10 mouse cellular contexts compared by ENCODE assay signal in genomic region chr1:133825140-133825539, GRCm38 (mm10). TPM values are rescaled to one million over a fixed set of nuclear protein-coding genes. Genes with fewer than 3 reads are reported as not detected.
A peak's percentile ranks its signal among the peaks of the same experiment; 100 is the strongest.
DNase-seq lines count a peak whose midpoint lies in the region; ATAC-seq and TF ChIP-seq lines count a peak whose summit lies in the region.
"Had no signal": no experiment of that assay in that cellular context is flagged by ENCODE, and none has a peak within 500 bp of the region (broad histone marks: within the 10 kb centered on the region; RNA-seq: fewer than 3 reads in every experiment).

No protein-coding gene starts in this region.

- DNase-seq in kidney, adult 18-20 months, result no peak
- DNase-seq in hindbrain, postnatal 0 days (ENCODE audit: low spot score), result no peak
- no peak for DNase-seq in gastrocnemius, postnatal 25 days
- DNase-seq in layer of hippocampus, postnatal 36 days, result no peak
- DNase-seq: kidney, adult 2 months; spleen, adult 18-20 months had no signal

- H3K27ac ChIP-seq in kidney, embryonic 16.5 days (ENCODE audit: low read length), result peak overlapping the region; percentile 80
- peak overlapping the region; percentile 6; the same call in 1 of the 2 replicates for H3K27ac ChIP-seq in hindbrain, postnatal 0 days
- peak overlapping the region; percentile 16; the same call in 1 of the 2 replicates for H3K27ac ChIP-seq in neural tube, embryonic 12.5 days

- H3K27me3 ChIP-seq in kidney, embryonic 16.5 days (ENCODE audit: insufficient read depth, low read length), result 0 out of 2 replicates have a peak, but pooled peaks cover 3% of the 10 kb centered on the region
- H3K27me3 ChIP-seq in hindbrain, postnatal 0 days (ENCODE audit: insufficient read depth, low read length), result no peaks in the 10 kb centered on the region
- 0 out of 2 replicates have a peak, but pooled peaks cover 2% of the 10 kb centered on the region for H3K27me3 ChIP-seq in neural tube, embryonic 12.5 days (replicated peaks)

- TF ChIP-seq CTCF in hindbrain, postnatal 0 days (IDR thresholded peaks at IDR 0.05; ENCODE audit: low read depth), result no peak

- no peaks in the 10 kb centered on the region for H3K36me3 ChIP-seq in kidney, embryonic 16.5 days (ENCODE audit: insufficient read depth, low read length)
- H3K36me3 ChIP-seq in hindbrain, postnatal 0 days (ENCODE audit: insufficient read depth, low read length), result no peaks in the 10 kb centered on the region
- H3K36me3 ChIP-seq in neural tube, embryonic 12.5 days, result no peaks in the 10 kb centered on the region

- H3K4me1 ChIP-seq in kidney, embryonic 16.5 days (ENCODE audit: insufficient read depth, low read length), result peaks cover 29% of the 10 kb centered on the region
- peaks cover 7% of the 10 kb centered on the region; the same call in 1 of the 2 replicates for H3K4me1 ChIP-seq in hindbrain, postnatal 0 days (ENCODE audit: insufficient read depth, low read length)
- H3K4me1 ChIP-seq in neural tube, embryonic 12.5 days, result peaks cover 15% of the 10 kb centered on the region

- WGBS in kidney, embryonic 16.5 days, result 56% methylated on average over 2 of the region's 2 CpGs
- 46% methylated on average over 2 of the region's 2 CpGs for WGBS in hindbrain, postnatal 0 days
- 56% methylated on average over 2 of the region's 2 CpGs for WGBS in neural tube, embryonic 12.5 days

- H3K9ac ChIP-seq in kidney, embryonic 16.5 days (replicated peaks; ENCODE audit: low read length), result peak overlapping the region; percentile 54
- no peak overlapping the region for H3K9ac ChIP-seq in hindbrain, postnatal 0 days (replicated peaks; ENCODE audit: low read length)
- no peak overlapping the region for H3K9ac ChIP-seq in neural tube, embryonic 12.5 days

- H3K4me2 ChIP-seq in kidney, embryonic 16.5 days (replicated peaks; ENCODE audit: low read depth, low read length), result no peak overlapping the region
- H3K4me2 ChIP-seq in hindbrain, postnatal 0 days (ENCODE audit: low read depth, low read length), result no peak overlapping the region
- H3K4me2 ChIP-seq in neural tube, embryonic 12.5 days (replicated peaks), result no peak overlapping the region

- ATAC-seq in kidney, embryonic 16.5 days (ENCODE audit: low FRiP score, low TSS enrichment), result 0 out of 2 replicates have a peak, but pooled peaks have one; percentile 24
- peak; percentile 54 for ATAC-seq in erythroblast, adult 5-6 weeks (replicated peaks; ENCODE audit: low FRiP score, poor library complexity, severe bottlenecking)
- no peak for ATAC-seq in hindbrain, postnatal 0 days
- ATAC-seq in neural tube, embryonic 12.5 days (ENCODE audit: low FRiP score, low read depth), result peak; percentile 62
- no peak for ATAC-seq in cerebellum, adult (ENCODE audit: insufficient number of reproducible peaks, low FRiP score, low TSS enrichment)

- H3K4me3 ChIP-seq in kidney, embryonic 16.5 days (ENCODE audit: low read length), result no peak overlapping the region
- no peak overlapping the region for H3K4me3 ChIP-seq in hindbrain, postnatal 0 days (ENCODE audit: low read length)
- no peak overlapping the region for H3K4me3 ChIP-seq in neural tube, embryonic 12.5 days

- H3K9me3 ChIP-seq in kidney, embryonic 16.5 days (ENCODE audit: low read length), result no peaks in the 10 kb centered on the region
- H3K9me3 ChIP-seq in hindbrain, postnatal 0 days (ENCODE audit: low read length), result no peaks in the 10 kb centered on the region
- H3K9me3 ChIP-seq in neural tube, embryonic 12.5 days, result no peaks in the 10 kb centered on the region

RNA-seq across cellular contexts. Expression of gene Atp2b4, which starts 24.3 kb away (rescaled TPM):
- polyA plus RNA-seq in kidney, embryonic 16.5 days (2015; fragmentation: Nextera tagmentation; extraction: Ambion mirVana), result 7.6 and 8.2 TPM in 2 replicates
- total RNA-seq in erythroblast, adult 5-6 weeks (2015; ENCODE audit: low replicate concordance), result 241 and 319 TPM in 2 replicates
- 404 and 444 TPM in 2 replicates for total RNA-seq in erythroblast, adult 5-6 weeks (2017; ENCODE audit: low replicate concordance)
- 56.6 and 57.3 TPM in 2 replicates for total RNA-seq in hindbrain, postnatal 0 days (2014; rRNA removed)
- polyA plus RNA-seq in hindbrain, postnatal 0 days (2015; fragmentation: Nextera tagmentation; extraction: Ambion mirVana), result 13.2 and 13.4 TPM in 2 replicates
- 8.6 and 10.2 TPM in 2 replicates for polyA plus RNA-seq in neural tube, embryonic 12.5 days (2016; fragmentation: Nextera tagmentation; extraction: Ambion mirVana)
- 10 to 100 TPM; 12.0 to 17.2 TPM for total RNA-seq in gastrocnemius, postnatal 25 days (2021)
- total RNA-seq in layer of hippocampus, postnatal 36 days (2021), result 10 to 100 TPM; 67.8 to 72.1 TPM

Comparison
In these comparisons a context has a peak if more than half of its experiments do, and no peak if none do; other contexts are left out.
1. ATAC-seq: peak in kidney, embryonic 16.5 days (single experiment), erythroblast, adult 5-6 weeks (single experiment) and neural tube, embryonic 12.5 days (single experiment); none in hindbrain, postnatal 0 days (single experiment) and cerebellum, adult (single experiment).
2. H3K27ac ChIP-seq: peak in every context shown above with its lines; median percentile 80 in kidney, embryonic 16.5 days; 16 in neural tube, embryonic 12.5 days; 6 in hindbrain, postnatal 0 days.